Mouse (Mus musculus) ES-Bruce4 (cell line): ENCODE measurements around the gene Kpna2. TPM values are rescaled to one million over a fixed set of nuclear protein-coding genes. Genes with fewer than 3 reads are reported as not detected.

Experiments
- H3K27ac ChIP-seq: 2 replicates; pipeline ENCODE4 v1.5.1; 2012; ENCODE audit warnings: low read length, inconsistent platforms; ENCODE audit not compliant: insufficient read depth
- H3K27me3 ChIP-seq: 2 replicates; pipeline ENCODE4 v1.6.1; 2012; ENCODE audit warnings: mild to moderate bottlenecking, low read length, inconsistent platforms; ENCODE audit not compliant: control insufficient read depth, poor library complexity, insufficient read depth, severe bottlenecking
- H3K36me3 ChIP-seq: 2 replicates; pipeline ENCODE4 v1.6.1; 2012; ENCODE audit warnings: inconsistent platforms, mild to moderate bottlenecking, low read length, moderate library complexity; ENCODE audit not compliant: control insufficient read depth, poor library complexity, insufficient read depth, severe bottlenecking
- H3K4me1 ChIP-seq: one replicate; pipeline ENCODE4 v1.8.1; 2011; ENCODE audit warnings: low read length; ENCODE audit not compliant: control insufficient read depth, insufficient read depth
- H3K4me3 ChIP-seq: 2 replicates; pipeline ENCODE4 v1.5.1; 2011; ENCODE audit warnings: low read depth, mild to moderate bottlenecking, low read length
- H3K9ac ChIP-seq: 2 replicates; pipeline ENCODE4 v1.6.1; 2012; ENCODE audit warnings: low read depth, mild to moderate bottlenecking, inconsistent platforms; ENCODE audit not compliant: poor library complexity, severe bottlenecking
- H3K9me3 ChIP-seq: replicated peaks from 2 replicates; pipeline ENCODE4 v1.6.1; 2012; ENCODE audit warnings: mild to moderate bottlenecking, low read length, inconsistent platforms; ENCODE audit not compliant: control insufficient read depth, poor library complexity, insufficient read depth, severe bottlenecking
- CTCF ChIP-seq: IDR thresholded peaks from one replicate; pipeline ENCODE4 v1.8.1; 2011; ENCODE audit warnings: low read depth, low read length
- EP300 ChIP-seq: IDR thresholded peaks from 2 replicates; pipeline ENCODE4 v1.6.1; 2011; ENCODE audit warnings: low read depth, low read length; ENCODE audit not compliant: insufficient read depth
- POLR2A ChIP-seq: IDR thresholded peaks from one replicate; pipeline ENCODE4 v1.8.1; 2011; ENCODE audit warnings: low read length; ENCODE audit not compliant: insufficient read depth
- polyA plus RNA-seq: library from polyadenylated mRNA; stranded (reverse); fragments of >200 nt; gene quantifications from 2 replicates; pipeline ENCODE4 v1.2.4, GENCODE M21; 2011; ENCODE audit warnings: low read depth; ENCODE audit not compliant: missing spikeins, insufficient read depth, insufficient read length

Gene Kpna2
- polyA plus RNA-seq, 1 experiment, result 487 TPM

DNA sequence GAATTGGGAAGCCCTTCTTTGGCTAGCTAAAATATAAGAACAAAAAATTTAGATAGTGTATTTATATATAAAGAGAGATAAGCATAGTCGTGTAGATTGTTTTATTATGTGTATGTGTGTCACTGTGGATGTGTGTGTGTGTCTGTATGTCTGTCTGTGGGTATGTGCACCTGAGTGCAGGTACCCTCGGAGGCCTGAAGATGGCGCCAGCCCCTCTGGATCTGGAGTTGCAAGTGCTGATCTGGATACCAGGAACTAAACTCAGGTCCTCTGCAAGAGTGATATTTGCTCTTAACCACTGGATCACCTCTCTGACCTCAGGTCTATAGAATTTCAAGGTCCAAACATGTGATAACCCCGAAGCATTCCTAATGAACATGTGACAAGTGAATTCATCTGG lies 33.5 kb downstream of the Kpna2 start:
- no peaks in the 10 kb centered on the region for H3K4me1 ChIP-seq
- H3K9ac ChIP-seq, result no peak overlapping the region
- H3K9me3 ChIP-seq, result no peaks in the 10 kb centered on the region; the same call in 1 of the 2 replicates
- H3K36me3 ChIP-seq, result no peaks in the 10 kb centered on the region
- H3K27me3 ChIP-seq, result no peaks in the 10 kb centered on the region
- TF ChIP-seq POLR2A (no peak), CTCF (peak; percentile 22), EP300 (no peak)
- no peak overlapping the region for H3K27ac ChIP-seq
- H3K4me3 ChIP-seq, result no peak overlapping the region

DNA sequence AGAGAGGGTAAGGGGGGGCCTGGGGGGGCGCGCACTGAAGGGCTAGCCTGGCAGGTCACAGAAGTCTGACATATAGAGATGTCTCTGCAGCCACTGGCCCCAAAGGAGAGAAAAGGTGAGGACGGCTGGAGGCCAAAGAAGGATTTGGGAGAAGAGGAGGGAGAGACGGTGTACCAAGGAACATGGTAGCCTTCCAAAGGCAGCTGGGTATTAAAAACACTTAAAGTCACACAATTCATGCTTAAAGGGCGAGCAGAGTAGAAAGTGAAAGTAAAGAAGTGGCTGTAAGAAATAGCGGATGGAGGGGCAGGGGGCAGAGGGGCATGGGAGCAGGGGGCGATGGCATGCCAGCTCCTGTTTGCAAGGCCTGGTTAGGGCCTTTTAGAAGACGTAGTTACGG lies 37.0 kb downstream of the Kpna2 start:
- Histone ChIP-seq H3K4me3 (no peak overlapping the region), H3K4me1 (no peaks in the 10 kb centered on the region)

DNA sequence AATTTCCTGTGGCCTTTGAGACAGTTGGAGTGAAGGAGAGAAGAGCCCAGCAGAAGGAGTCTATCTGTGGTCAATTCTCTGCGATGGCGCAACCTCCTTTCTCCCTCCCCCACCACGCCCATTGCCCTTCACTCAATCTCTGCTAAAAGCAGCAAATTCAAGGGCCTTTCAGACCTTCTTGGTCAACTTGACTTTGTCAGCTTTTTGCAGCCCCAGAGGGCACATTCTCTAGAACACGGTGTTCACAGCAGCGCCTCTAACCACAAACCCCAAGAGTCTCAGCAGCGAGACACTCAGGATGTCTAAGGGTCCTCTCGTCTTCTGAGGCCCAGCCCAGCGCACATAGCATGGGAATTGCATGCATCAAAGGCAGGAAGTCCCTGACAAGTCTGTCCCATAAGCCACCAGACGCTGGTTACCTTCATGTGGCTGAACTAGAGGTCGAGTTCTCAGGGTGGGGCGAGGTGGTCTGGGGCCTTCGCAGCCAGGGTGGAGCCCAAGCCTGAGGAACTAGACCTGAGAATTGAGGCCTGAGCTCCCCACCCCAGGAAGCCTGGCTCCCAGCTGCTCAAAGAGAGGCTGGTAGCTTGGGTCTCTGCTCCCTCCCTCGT lies 37.8 kb downstream of the Kpna2 start:
- Histone ChIP-seq H3K27me3 (no peaks in the 10 kb centered on the region), H3K9ac (no peak overlapping the region), H3K4me1 (no peaks in the 10 kb centered on the region), H3K27ac (no peak overlapping the region), H3K9me3 (no peaks in the 10 kb centered on the region; the same call in 1 of the 2 replicates), H3K4me3 (no peak overlapping the region), H3K36me3 (no peaks in the 10 kb centered on the region)
- no peak for TF ChIP-seq EP300
- no peak for TF ChIP-seq CTCF
- no peak for TF ChIP-seq POLR2A

More for the DNA sequence above, 37.0 kb downstream of the Kpna2 start:
- H3K27ac ChIP-seq, result no peak overlapping the region
- H3K36me3 ChIP-seq, result no peaks in the 10 kb centered on the region
- no peaks in the 10 kb centered on the region for H3K27me3 ChIP-seq
- H3K9me3 ChIP-seq, result no peaks in the 10 kb centered on the region; the same call in 1 of the 2 replicates
- TF ChIP-seq CTCF (no peak), POLR2A (no peak), EP300 (no peak)
- H3K9ac ChIP-seq, result no peak overlapping the region

DNA sequence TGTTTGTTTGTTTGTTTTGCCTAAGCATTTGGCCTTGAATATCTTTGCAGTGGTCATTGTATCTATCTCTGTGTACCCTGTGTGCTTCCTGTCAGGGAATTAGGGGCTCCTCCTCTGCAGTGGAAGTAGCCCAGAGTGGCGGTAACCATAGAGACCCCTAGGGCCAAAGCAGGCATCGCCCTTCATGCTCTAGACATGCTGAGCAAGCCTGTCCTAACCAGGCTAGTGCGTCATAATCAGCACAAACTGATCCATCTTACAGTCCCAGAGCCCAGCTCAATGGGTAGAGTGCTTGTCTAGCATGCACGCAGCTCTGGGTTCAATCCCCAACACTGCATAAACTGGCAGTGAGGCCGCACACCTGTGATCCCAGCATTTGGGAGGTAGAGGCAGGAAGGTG lies 40.2 kb downstream of the Kpna2 start:
- Histone ChIP-seq H3K36me3 (no peaks in the 10 kb centered on the region), H3K27ac (no peak overlapping the region), H3K27me3 (no peaks in the 10 kb centered on the region), H3K4me1 (no peaks in the 10 kb centered on the region), H3K4me3 (no peak overlapping the region), H3K9me3 (no peaks in the 10 kb centered on the region), H3K9ac (no peak overlapping the region)
- TF ChIP-seq CTCF (no peak), POLR2A (no peak), EP300 (no peak)

DNA sequence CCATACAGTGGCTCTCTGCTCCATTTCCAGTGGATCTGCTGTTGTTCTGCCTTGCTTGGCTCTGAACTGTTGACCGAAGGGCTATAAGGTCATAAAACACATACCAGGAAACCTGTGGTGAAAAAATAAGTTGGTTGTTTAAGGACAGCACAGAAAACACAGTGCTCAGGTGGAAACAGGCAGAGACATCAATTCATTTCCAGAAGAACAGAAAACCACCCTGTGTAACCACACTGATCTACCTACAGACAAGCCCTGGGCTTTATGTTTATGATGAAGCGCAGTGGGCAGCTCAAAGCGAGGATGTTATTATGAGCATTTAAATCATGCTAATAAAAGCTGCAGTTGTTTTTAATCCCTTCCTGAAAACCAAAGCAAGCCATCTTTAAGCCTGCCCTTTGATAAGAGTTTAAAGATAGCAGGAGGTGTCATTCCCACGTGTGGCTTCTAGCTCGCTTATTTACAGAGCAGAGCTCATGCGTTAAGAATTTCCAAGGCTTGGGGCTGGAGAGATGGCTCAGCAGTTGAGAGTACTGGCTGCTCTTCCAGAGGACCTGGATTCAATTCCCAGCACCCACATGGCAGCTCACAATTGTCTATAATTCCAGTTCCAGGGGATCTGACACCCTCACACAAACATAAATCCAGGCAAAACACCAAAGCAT lies 40.8 kb downstream of the Kpna2 start:
- Histone ChIP-seq H3K4me1 (no peaks in the 10 kb centered on the region), H3K9me3 (no peaks in the 10 kb centered on the region), H3K4me3 (no peak overlapping the region), H3K36me3 (no peaks in the 10 kb centered on the region), H3K27ac (no peak overlapping the region), H3K9ac (no peak overlapping the region), H3K27me3 (no peaks in the 10 kb centered on the region)
- TF ChIP-seq CTCF, result no peak
- no peak for TF ChIP-seq EP300
- no peak for TF ChIP-seq POLR2A

DNA sequence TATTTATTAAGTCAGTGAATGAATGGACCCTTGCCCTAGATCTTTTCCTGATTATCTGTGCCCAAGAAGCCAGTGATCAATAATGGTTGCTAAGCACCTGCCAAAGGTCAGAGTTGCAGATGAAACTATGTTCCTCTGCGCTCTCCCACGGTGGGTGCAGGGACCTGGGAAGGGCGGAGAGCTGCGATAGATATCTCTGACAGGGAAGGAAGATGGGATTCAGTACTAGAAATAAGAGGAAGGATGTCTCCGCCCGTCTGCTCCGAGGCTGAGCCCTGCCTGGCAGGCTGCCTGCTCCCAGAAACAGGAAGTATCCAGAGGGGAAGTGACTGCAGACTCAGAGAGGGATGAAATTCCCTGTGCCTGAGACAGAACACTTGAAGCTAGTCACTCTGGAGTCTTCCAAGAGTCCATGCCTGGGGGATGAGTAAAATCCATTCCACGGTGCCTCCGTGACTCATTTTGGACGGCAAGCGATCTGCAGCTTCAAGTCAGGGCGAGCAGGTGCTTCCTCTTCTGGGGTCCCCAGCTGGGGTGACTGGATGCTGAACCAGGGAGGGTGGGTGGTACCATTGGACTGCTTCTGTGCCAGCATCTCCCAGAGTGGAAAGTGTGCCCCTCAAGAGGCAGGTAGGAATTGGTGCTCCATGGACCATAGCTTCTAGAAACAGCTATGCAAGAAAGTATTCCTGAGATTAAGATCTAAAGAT lies 41.9 kb downstream of the Kpna2 start:
- H3K9me3 ChIP-seq, result no peaks in the 10 kb centered on the region
- no peak overlapping the region for H3K27ac ChIP-seq
- H3K27me3 ChIP-seq, result no peaks in the 10 kb centered on the region
- TF ChIP-seq CTCF, result no peak
- TF ChIP-seq EP300, result no peak
- no peak for TF ChIP-seq POLR2A
- no peaks in the 10 kb centered on the region for H3K36me3 ChIP-seq
- H3K4me3 ChIP-seq, result peak overlapping the region; percentile 19; the same call in 1 of the 2 replicates
- no peaks in the 10 kb centered on the region for H3K4me1 ChIP-seq
- no peak overlapping the region for H3K9ac ChIP-seq
